In the genomic region with DNA sequence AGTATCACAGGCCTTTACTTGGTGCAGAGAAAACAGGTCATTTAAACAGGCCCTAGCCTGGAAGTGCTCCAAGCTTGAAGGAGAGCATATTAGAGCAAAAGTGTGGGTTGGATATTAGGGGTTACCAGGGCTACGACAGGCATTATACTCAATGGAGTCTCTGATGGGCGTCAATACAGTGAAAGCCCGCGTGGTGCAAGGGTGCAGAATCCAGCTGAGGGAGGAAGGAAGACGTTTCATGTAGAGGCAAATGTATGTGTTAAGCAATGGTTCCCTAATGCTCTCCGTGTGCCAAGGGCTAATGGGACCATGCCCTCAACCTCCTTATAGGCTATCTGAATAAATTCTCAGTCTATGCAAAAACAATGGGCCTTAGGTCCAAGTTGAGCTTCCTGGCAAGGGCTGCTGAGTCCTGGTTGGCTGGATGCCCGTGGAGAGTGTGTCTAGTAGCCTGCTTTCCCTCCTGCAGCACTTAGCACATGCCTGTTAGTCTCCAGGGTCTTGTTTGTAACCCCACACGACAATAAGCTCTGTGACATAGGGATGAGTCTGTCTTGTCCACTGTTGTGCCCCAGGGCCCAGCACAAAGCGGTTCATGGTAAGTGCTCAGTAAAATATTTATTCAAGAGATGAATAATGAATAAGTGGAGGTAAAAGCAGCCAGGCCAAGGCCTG, we compare ENCODE assay signal across 9 mouse cellular contexts.
A peak's percentile ranks its signal among the peaks of the same experiment; 100 is the strongest.
DNase-seq lines count a peak whose midpoint lies in the region; ATAC-seq lines count a peak whose summit lies in the region.
"Had no signal": no experiment of that assay in that cellular context is flagged by ENCODE, and none has a peak within 500 bp of the region (broad histone marks: within the 10 kb centered on the region; RNA-seq: fewer than 3 reads in every experiment).

No protein-coding gene starts in this region.

- peak overlapping the region; percentile 59 for H3K27ac ChIP-seq in heart, embryonic 13.5 days (replicated peaks)
- no peak overlapping the region for H3K27ac ChIP-seq in liver, embryonic 16.5 days (ENCODE audit: low read length)
- H3K27ac ChIP-seq: embryonic facial prominence, embryonic 12.5 days had no signal

- peaks cover 46% of the 10 kb centered on the region for H3K4me1 ChIP-seq in heart, embryonic 13.5 days
- H3K4me1 ChIP-seq in liver, embryonic 16.5 days (ENCODE audit: control insufficient read depth, low read depth, low read length), result no peaks in the 10 kb centered on the region; the same call in 1 of the 2 replicates

- 52% methylated on average over 9 of the region's 9 CpGs for WGBS in heart, embryonic 13.5 days
- 62% methylated on average over 9 of the region's 9 CpGs for WGBS in liver, embryonic 16.5 days (ENCODE audit: insufficient replicate concordance)

- DNase-seq in gastrocnemius, postnatal 10 days, result peak; percentile 56
- DNase-seq in gastrocnemius, postnatal 36 days, result no peak
- DNase-seq in NIH3T3 (ENCODE audit: low read depth), result peak; percentile 59
- no peak for DNase-seq in frontal cortex, postnatal 14 days (ENCODE audit: low spot score in 2 of 2)
- DNase-seq in urinary bladder, postnatal 4 days (ENCODE audit: low spot score in 2 of 2), result no peak
- no peak for DNase-seq in left cerebral cortex, postnatal 14 days (ENCODE audit: low spot score in 2 of 2)

- H3K4me3 ChIP-seq in heart, embryonic 13.5 days, result no peak overlapping the region
- H3K4me3 ChIP-seq in liver, embryonic 16.5 days (ENCODE audit: low read depth, low read length), result no peak overlapping the region
- H3K4me3 ChIP-seq: embryonic facial prominence, embryonic 12.5 days had no signal

- H3K27me3 ChIP-seq in heart, embryonic 13.5 days (replicated peaks), result no peaks in the 10 kb centered on the region
- no peaks in the 10 kb centered on the region for H3K27me3 ChIP-seq in liver, embryonic 16.5 days (ENCODE audit: control insufficient read depth, insufficient read depth, low read depth, low read length)
- H3K27me3 ChIP-seq: embryonic facial prominence, embryonic 12.5 days had no signal

- ATAC-seq in heart, embryonic 13.5 days (ENCODE audit: extremely low read depth, insufficient number of reproducible peaks, low FRiP score, low TSS enrichment), result peak; percentile 17; the same call in 1 of the 2 replicates
- ATAC-seq in liver, embryonic 16.5 days (ENCODE audit: low read depth), result peak; percentile 47; the same call in 1 of the 2 replicates

- H3K9ac ChIP-seq in heart, embryonic 13.5 days, result no peak overlapping the region
- no peak overlapping the region for H3K9ac ChIP-seq in liver, embryonic 16.5 days (ENCODE audit: low read depth, low read length)
- H3K9ac ChIP-seq: embryonic facial prominence, embryonic 12.5 days had no signal

- no peaks in the 10 kb centered on the region for H3K9me3 ChIP-seq in heart, embryonic 13.5 days
- no peaks in the 10 kb centered on the region for H3K9me3 ChIP-seq in liver, embryonic 16.5 days (replicated peaks; ENCODE audit: control insufficient read depth, low read length)
- H3K9me3 ChIP-seq: embryonic facial prominence, embryonic 12.5 days had no signal

- H3K4me2 ChIP-seq in heart, embryonic 13.5 days, result no peak overlapping the region
- H3K4me2 ChIP-seq in liver, embryonic 16.5 days (ENCODE audit: low read depth, low read length), result no peak overlapping the region
- H3K4me2 ChIP-seq: embryonic facial prominence, embryonic 12.5 days had no signal

- intact Hi-C loops in gastrocnemius, postnatal 36 days (cut with DNase I), result no loop called here
- intact Hi-C loops in left cerebral cortex, postnatal 14 days (cut with DNase I), result loop anchor here (5.0 kb wide), 1 partner anchor 40 kb away; no protein-coding TSS in a partner anchor

- no peaks in the 10 kb centered on the region for H3K36me3 ChIP-seq in heart, embryonic 13.5 days
- H3K36me3 ChIP-seq in liver, embryonic 16.5 days (ENCODE audit: control insufficient read depth, insufficient read depth), result no peaks in the 10 kb centered on the region
- H3K36me3 ChIP-seq: embryonic facial prominence, embryonic 12.5 days had no signal

Comparison
In these comparisons a context has a peak if more than half of its experiments do, and no peak if none do; other contexts are left out.
1. DNase-seq: peak in gastrocnemius, postnatal 10 days (single experiment) and NIH3T3 (single experiment); none in gastrocnemius, postnatal 36 days (0 of 2), frontal cortex, postnatal 14 days (0 of 2), urinary bladder, postnatal 4 days (0 of 2) and left cerebral cortex, postnatal 14 days (0 of 2).